Mouse (Mus musculus): Measurements from ENCODE around the gene Cdk5r1. TPM values are rescaled to one million over a fixed set of nuclear protein-coding genes. Genes with fewer than 3 reads are reported as not detected.

Gene Cdk5r1
- total RNA-seq, 2 experiments from 2014 or later, result 329 to 334 TPM

- TF ChIP-seq CTCF (IDR thresholded peaks at IDR 0.05), result no peak; the same call in 1 of the 2 replicates
- intact Hi-C loops (cut with DNase I), result no loop called here
- H3K27ac ChIP-seq, result peak overlapping the region; percentile 85
- DNase-seq (ENCODE audit: extremely low spot score in 1 of 2, low spot score in 2 of 2), result peak; percentile 27 to 31
- no peak overlapping the region for H3K4me3 ChIP-seq
These were observed 4.8 kb upstream of the Cdk5r1 start for GRCm38 (mm10) chr11:80471836-80472605.

- peak; percentile 38 to 47 for DNase-seq (ENCODE audit: extremely low spot score in 1 of 2, low spot score in 2 of 2)
- intact Hi-C loops (cut with DNase I), result no loop called here
- peak; percentile 54 for TF ChIP-seq CTCF (IDR thresholded peaks at IDR 0.05)
- Histone ChIP-seq H3K4me3 (no peak overlapping the region), H3K27ac (peak overlapping the region; percentile 80)
These were observed 2.6 kb upstream of the Cdk5r1 start for GRCm38 (mm10) chr11:80474175-80474691.

GRCm38 (mm10) chr11:80474846-80475245 is 2.0 kb upstream of the Cdk5r1 start:
- intact Hi-C loops (cut with DNase I), result no loop called here
- no peak overlapping the region for H3K4me3 ChIP-seq
- DNase-seq (ENCODE audit: extremely low spot score in 1 of 2, low spot score in 2 of 2), result no peak
- TF ChIP-seq CTCF (IDR thresholded peaks at IDR 0.05), result no peak
- H3K27ac ChIP-seq, result peak overlapping the region; percentile 80

DNA sequence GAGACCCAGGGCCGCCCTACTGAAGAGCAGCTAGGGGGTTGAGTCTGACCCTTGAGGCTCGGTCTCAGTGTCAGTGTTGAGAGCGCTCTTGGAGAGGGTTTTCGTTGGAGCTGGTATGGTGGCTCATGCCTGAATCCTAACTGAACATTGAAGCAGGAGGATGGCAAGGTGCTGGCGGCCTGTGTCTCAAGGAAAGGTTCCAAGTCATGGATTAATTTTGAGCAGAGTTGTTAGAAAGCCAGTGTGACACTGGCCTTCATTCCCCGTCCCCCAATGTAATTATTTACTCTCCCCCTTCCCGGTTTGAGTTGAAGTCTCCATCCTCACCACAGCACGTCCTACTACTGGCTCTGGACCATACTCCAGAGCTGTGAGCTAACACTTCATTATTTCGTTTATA is 1.3 kb upstream of the Cdk5r1 start:
- TF ChIP-seq CTCF (IDR thresholded peaks at IDR 0.05), result no peak
- Histone ChIP-seq H3K4me3 (no peak overlapping the region), H3K27ac (no peak overlapping the region)
- intact Hi-C loops (cut with DNase I), result no loop called here
- DNase-seq (ENCODE audit: extremely low spot score in 1 of 2, low spot score in 2 of 2), result no peak

- TF ChIP-seq CTCF (IDR thresholded peaks at IDR 0.05), result no peak
- Histone ChIP-seq H3K27ac (peak overlapping the region; percentile 96), H3K4me3 (peak overlapping the region; percentile 88)
- peak in 1 of 2 experiments; percentile 52 for DNase-seq (ENCODE audit: extremely low spot score in 1 of 2, low spot score in 2 of 2)
- intact Hi-C loops (cut with DNase I), result loop anchor here (2.0 kb wide), 2 partner anchors 125 to 193 kb away; no protein-coding TSS in a partner anchor
These were observed 747 bp downstream of the Cdk5r1 start for GRCm38 (mm10) chr11:80477341-80478199.

- Histone ChIP-seq H3K4me3 (peak overlapping the region; percentile 88), H3K27ac (peak overlapping the region; percentile 96)
- intact Hi-C loops (cut with DNase I), result no loop called here
- no peak for TF ChIP-seq CTCF (IDR thresholded peaks at IDR 0.05)
- DNase-seq (ENCODE audit: extremely low spot score in 1 of 2, low spot score in 2 of 2), result peak in 1 of 2 experiments; percentile 20
These were observed 2.0 kb downstream of the Cdk5r1 start for GRCm38 (mm10) chr11:80478694-80479412.

GRCm38 (mm10) chr11:80479425-80479824 is 2.6 kb downstream of the Cdk5r1 start:
- Histone ChIP-seq H3K4me3 (peak overlapping the region; percentile 88), H3K27ac (peak overlapping the region; percentile 96)
- DNase-seq (ENCODE audit: extremely low spot score in 1 of 2, low spot score in 2 of 2), result peak in 1 of 2 experiments; percentile 35
- no peak for TF ChIP-seq CTCF (IDR thresholded peaks at IDR 0.05)
- intact Hi-C loops (cut with DNase I), result no loop called here

DNA sequence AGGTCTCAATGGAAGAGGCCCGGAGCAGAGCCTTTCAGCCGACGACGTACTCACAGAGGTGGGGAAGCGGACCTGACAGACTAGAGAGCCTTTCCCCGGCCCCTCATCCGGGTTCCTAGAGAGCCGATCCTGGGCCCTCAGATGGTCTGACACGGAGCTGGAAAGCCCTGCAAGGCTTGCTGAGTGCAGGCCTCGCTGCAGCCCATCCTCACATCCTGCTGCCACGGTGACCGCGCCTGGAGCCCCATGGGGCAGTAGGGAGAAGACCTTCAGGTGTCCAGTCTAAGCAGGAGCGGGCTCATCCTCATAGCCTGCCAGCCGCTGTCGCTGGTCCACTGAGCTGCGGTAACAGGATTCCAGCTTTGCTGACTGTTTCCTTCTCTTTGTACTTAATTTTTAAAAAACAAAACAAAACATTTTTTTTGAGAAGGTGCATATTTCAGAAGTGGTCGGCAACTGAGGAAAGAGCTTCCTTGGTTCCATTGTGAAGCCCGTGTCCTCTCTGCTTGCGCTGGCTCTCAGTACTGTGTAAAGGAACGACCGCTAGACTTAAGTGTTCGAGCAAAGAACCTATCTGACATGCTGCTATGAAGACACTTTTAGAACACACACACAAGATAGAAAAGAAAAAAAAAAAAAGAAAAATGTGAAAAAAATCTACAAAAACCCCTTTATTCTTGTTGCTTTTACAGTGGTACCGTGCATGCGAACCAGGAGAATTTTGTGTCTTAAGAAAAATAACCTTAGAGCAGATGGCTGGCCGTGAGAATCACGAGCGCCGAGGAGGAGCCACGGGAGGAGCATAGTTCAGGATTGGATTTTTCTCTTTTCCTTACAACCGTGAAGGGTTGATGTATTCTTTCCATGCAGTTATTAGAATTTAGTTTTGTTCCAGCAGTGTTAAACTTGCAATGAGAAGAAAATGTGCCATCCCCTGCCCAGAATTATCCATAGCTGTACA is 3.4 kb downstream of the Cdk5r1 start:
- Histone ChIP-seq H3K27ac (peak overlapping the region; percentile 96), H3K4me3 (peak overlapping the region; percentile 88)
- peak in 1 of 2 experiments; percentile 38 for DNase-seq (ENCODE audit: extremely low spot score in 1 of 2, low spot score in 2 of 2)
- intact Hi-C loops (cut with DNase I), result no loop called here
- TF ChIP-seq CTCF (IDR thresholded peaks at IDR 0.05), result no peak

GRCm38 (mm10) chr11:80481409-80482050 is 4.7 kb downstream of the Cdk5r1 start:
- DNase-seq (ENCODE audit: extremely low spot score in 1 of 2, low spot score in 2 of 2), result peak in 1 of 2 experiments; percentile 33
- intact Hi-C loops (cut with DNase I), result no loop called here
- peak overlapping the region; percentile 96 for H3K27ac ChIP-seq
- TF ChIP-seq CTCF (IDR thresholded peaks at IDR 0.05), result no peak; the same call in 1 of the 2 replicates
- peak overlapping the region; percentile 88 for H3K4me3 ChIP-seq

- TF ChIP-seq CTCF (IDR thresholded peaks at IDR 0.05), result no peak
- Histone ChIP-seq H3K27ac (peak overlapping the region; percentile 96), H3K4me3 (peak overlapping the region; percentile 88)
- DNase-seq (ENCODE audit: extremely low spot score in 1 of 2, low spot score in 2 of 2), result no peak
- intact Hi-C loops (cut with DNase I), result no loop called here
These were observed 5.5 kb downstream of the Cdk5r1 start for GRCm38 (mm10) chr11:80482347-80482746.
